Mouse (Mus musculus) midbrain, embryonic 10.5 days (tissue): ENCODE measurements around the gene Ccnl1. TPM values are rescaled to one million over a fixed set of nuclear protein-coding genes. Genes with fewer than 3 reads are reported as not detected.
A peak's percentile ranks its signal among the peaks of the same experiment; 100 is the strongest.

ENCODE experiments used
- DNase-seq: peaks from one replicate; pipeline ENCODE4 v3.0.0-alpha.2; 2017; ENCODE audit warnings: low spot score
- H3K27ac ChIP-seq: fragments of 300-500 bp; sonication (generic); replicated peaks from 2 replicates; pipeline ENCODE4 v1.5.1; 2016; ENCODE audit warnings: mild to moderate bottlenecking
- H3K27me3 ChIP-seq: fragments of 300-500 bp; sonication (generic); 2 replicates; pipeline ENCODE4 v1.6.1; 2016; ENCODE audit warnings: low read depth, mild to moderate bottlenecking; ENCODE audit not compliant: poor library complexity, severe bottlenecking
- H3K36me3 ChIP-seq: fragments of 300-500 bp; sonication (generic); 2 replicates; pipeline ENCODE4 v1.6.1; 2016; ENCODE audit warnings: mild to moderate bottlenecking, moderate library complexity
- H3K4me1 ChIP-seq: fragments of 300-500 bp; sonication (generic); 2 replicates; pipeline ENCODE4 v1.6.1; 2016
- H3K4me3 ChIP-seq: fragments of 300-500 bp; sonication (generic); 2 replicates; pipeline ENCODE4 v1.5.1; 2016; ENCODE audit warnings: mild to moderate bottlenecking, moderate library complexity
- H3K9me3 ChIP-seq: fragments of 300-500 bp; sonication (generic); replicated peaks from 2 replicates; pipeline ENCODE4 v1.6.1; 2016; ENCODE audit warnings: mild to moderate bottlenecking
- WGBS: fragments of 180-500 bp; shearing (Covaris S2); methylation state at CpG from one replicate; pipeline ENCODE4 v1.1.7; 2016; 5-methylcytosine and 5-hydroxymethylcytosine counted together
- polyA plus RNA-seq: library from polyadenylated mRNA; unstranded; fragments of >200 nt; fragmentation: Nextera tagmentation; extraction: Ambion mirVana; gene quantifications from 2 replicates; pipeline ENCODE4 v1.2.1, GENCODE M21; 2016

Gene Ccnl1
- polyA plus RNA-seq, 1 experiment from 2014 or later, result 98.2 TPM

DNA sequence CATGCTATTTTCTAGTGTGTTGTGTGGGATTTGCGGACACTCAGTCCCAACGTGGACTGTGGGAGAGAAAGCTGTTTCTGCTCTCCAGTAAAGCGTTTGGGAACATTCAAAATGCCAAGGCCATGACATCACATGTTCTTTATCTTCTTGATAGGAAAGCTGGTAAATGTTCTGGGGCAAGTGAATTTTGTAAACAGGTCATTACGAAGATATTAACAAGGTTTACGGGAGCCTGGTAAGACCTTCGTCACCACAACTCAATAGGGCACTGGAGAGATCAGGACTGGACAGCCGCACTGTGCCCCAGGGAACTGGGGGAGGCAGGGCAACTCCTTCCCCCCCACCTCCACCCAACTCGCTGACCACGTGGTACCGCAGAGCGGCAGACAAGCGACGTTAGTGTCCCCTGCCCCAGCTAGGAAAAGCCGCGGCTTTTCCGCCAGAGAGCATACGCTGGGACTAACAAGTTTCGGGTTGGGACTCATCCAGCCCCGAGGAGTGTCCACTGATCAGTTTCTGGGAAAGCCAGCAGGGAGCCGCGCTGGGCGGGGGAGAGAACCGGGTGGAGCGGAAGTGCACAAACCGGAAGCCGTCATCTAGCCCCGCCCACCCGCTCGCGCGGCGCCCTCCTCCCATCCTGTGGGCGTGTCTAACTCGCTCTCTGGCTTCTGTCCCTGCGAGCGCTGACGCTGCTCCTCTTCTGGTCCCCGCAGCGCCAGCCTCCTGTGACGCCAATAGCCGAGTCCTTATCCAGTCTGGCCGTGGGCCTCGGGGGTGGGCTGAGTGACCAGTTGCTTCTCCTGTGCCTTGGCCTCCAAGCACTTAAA is 16.4 kb upstream of the Ccnl1 start:
- DNase-seq, result peak; percentile 98
- Histone ChIP-seq H3K4me3 (peak overlapping the region; percentile 62), H3K4me1 (peaks cover 26% of the 10 kb centered on the region), H3K36me3 (no peaks in the 10 kb centered on the region), H3K27ac (peak overlapping the region; percentile 95), H3K9me3 (no peaks in the 10 kb centered on the region), H3K27me3 (no peaks in the 10 kb centered on the region)
- WGBS, result under 1% methylated on average over 43 of the region's 43 CpGs

DNA sequence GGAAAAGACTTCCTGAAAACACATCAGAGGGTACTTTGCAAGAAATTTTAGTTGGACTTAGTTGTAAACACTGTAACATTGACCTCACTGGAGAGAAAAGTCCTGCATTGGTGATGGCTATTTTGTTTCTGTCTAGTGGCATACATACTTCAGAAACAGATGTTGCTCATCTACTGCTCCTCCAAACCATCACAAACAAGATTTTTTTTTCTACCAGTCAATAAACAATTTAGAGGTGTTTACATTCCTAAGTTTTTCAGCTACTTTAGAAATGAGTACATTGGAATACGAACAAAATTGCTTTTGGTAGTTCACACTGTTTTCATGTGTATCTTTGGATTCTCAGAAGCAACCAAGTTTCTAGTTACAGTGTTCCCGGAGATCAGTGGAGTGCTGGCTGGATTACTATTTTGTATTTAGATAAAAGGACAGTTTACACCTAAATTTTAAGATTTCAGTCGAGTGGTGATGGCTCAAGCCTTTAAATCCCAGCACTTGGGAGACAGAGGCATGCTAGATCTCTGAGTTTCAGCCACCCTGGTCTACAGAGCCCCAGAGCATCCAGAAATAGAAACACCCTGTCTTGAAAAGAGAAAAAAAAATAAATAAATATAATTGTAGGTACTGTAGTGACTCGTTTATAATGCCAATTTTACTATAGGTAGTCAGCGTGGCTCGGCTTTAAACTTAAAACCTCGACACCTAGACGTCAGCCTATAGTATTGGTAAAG is 15.6 kb upstream of the Ccnl1 start:
- WGBS, result 48% methylated on average over 8 of the region's 8 CpGs
- Histone ChIP-seq H3K27ac (peak overlapping the region; percentile 95), H3K36me3 (no peaks in the 10 kb centered on the region), H3K4me1 (peaks cover 26% of the 10 kb centered on the region), H3K27me3 (no peaks in the 10 kb centered on the region), H3K9me3 (no peaks in the 10 kb centered on the region), H3K4me3 (peak overlapping the region; percentile 62)
- DNase-seq, result no peak

DNA sequence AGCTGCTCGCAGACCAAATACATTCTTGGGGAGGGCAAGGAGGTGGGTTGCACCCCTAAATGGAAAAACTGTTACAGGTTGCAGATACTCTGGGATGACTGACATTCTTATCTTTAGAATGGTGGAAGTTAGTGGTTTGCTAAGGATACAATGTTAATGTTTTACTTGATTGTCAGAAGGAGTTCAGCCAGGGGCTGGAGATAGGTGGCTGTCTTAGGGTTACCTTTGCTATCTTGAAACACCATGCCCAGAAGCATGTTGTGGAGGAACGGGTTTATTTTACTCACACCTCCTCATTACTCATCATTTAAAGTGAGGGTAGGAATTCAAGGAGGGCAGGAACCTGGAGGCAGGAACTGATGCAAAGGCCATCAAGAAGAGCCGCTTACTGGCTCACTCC is 11.1 kb upstream of the Ccnl1 start:
- Histone ChIP-seq H3K4me3 (no peak overlapping the region), H3K4me1 (peaks cover 9% of the 10 kb centered on the region), H3K27me3 (no peaks in the 10 kb centered on the region), H3K36me3 (no peaks in the 10 kb centered on the region), H3K27ac (no peak overlapping the region), H3K9me3 (no peaks in the 10 kb centered on the region)
- no peak for DNase-seq
- 97% methylated on average over 3 of the region's 3 CpGs for WGBS

DNA sequence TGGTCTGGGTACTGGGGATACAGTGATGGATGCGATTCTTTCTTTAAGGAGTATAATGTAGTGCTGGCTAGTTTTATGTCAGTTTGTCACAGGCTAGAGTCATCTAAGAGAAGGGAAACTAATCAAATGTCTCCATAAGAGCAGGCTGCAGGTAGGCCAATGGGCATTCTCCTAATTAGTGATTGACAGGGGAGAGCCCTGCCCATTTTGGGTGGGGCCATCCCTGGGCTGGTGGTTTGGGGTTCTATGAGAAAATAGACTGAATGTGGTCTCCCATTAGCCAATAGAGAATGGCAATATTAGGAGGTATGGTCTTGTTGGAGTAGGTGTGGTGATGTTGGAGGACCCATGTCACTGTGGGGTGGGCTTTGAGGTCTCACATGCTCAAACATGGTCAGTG is 8.3 kb upstream of the Ccnl1 start:
- Histone ChIP-seq H3K4me1 (no peaks in the 10 kb centered on the region), H3K36me3 (no peaks in the 10 kb centered on the region), H3K27ac (no peak overlapping the region), H3K27me3 (no peaks in the 10 kb centered on the region), H3K9me3 (no peaks in the 10 kb centered on the region), H3K4me3 (no peak overlapping the region)
- WGBS, result 83% methylated on average over 1 of the region's 1 CpGs
- DNase-seq, result no peak

DNA sequence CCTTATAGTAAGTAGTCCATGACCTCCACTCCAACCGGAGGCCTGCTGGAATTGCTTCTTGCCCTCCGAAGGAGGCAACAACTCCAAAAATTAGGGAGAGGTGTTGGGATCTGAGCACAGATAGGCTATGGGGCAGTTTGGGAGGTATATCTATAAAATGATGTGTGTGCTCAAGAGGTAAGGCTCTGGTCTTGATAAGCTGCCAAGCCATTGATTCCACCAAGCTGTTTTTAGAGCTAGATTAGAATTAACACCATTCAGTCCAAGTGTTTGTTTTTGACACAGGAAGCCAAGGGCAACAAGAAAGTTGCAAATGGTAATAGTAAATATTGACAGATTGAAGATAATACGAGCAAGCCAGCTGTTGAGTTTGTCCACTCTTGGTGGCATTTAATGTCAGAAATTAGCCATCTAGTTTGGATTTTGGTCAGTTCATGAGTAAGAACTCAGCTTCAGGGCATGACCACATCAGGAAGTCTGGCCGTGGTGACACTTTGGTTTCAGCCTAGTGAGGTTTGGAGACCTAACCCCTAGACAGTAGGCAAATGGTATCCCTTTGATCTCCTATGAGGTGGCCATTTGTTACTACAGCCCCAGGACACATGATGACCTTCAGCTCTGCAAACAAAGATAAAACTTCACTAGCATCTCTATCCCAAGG is 4.4 kb upstream of the Ccnl1 start:
- 78% methylated on average over 4 of the region's 4 CpGs for WGBS
- peaks cover 12% of the 10 kb centered on the region for H3K4me1 ChIP-seq
- no peak overlapping the region for H3K27ac ChIP-seq
- H3K36me3 ChIP-seq, result no peaks in the 10 kb centered on the region
- H3K4me3 ChIP-seq, result no peak overlapping the region
- H3K27me3 ChIP-seq, result peaks cover 9% of the 10 kb centered on the region; the same call in 1 of the 2 replicates
- no peaks in the 10 kb centered on the region for H3K9me3 ChIP-seq
- no peak for DNase-seq

DNA sequence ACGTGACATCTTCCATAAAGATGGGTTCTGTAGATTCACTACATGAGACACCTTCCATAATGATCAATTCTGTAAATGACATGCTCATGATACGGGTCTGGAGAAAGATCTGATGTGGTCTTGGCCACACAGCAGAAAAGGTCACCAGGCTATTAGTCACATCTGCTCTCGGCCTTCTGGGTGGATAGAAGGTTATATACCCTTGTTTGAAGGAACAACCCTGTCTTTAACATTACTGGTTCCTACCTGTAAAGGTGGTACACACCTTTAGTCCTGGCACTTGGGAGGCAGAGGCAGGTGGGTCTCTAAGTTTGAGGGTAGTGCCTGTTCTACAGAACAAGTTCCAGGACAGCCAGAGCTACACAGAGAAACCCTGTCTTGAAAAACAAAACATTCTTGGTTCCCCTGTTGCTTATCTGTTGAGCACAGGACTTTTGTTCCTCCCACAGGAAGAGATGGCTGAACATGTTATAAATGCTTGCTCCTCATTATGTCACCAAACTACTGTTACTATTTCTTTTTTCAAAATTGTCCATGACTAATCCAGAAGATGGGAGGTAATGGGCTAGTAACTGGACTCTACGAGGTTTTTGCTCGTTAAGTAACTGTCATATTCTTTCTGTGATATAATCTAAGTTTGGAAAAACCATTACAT is 2.4 kb upstream of the Ccnl1 start:
- WGBS, result 93% methylated on average over 5 of the region's 5 CpGs

DNA sequence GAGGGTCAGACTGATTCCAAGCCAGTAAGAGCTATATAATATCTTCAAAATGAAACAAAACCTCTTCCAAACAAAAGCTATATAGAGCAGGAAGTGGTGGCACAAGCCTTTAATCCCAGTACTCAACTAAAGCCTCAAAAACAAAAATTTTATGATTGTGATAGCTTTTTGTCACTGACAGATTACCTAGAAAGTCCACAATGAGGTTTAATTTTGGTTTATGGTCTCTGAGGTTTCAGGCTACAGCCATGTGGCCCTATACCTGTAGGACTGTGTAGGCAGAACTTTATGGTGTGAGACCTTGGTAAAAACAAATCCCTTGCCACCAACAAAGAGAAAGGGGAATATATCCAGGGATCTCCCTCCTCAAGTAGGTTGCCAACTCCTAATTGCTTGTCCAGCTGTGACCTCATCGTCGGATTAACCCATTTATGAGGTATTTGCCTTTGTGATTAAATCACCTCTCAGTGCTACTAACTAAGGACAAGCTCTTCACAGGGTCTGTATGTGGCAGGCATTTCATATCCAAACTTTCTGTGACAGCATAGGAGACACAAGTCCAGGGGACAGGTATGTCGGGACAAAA is 1.5 kb upstream of the Ccnl1 start:
- H3K36me3 ChIP-seq, result peaks cover 24% of the 10 kb centered on the region
- DNase-seq, result no peak
- peaks cover 38% of the 10 kb centered on the region for H3K4me1 ChIP-seq
- H3K9me3 ChIP-seq, result no peaks in the 10 kb centered on the region
- H3K27me3 ChIP-seq, result peaks cover 9% of the 10 kb centered on the region; the same call in 1 of the 2 replicates
- peak overlapping the region; percentile 100 for H3K27ac ChIP-seq
- 66% methylated on average over 3 of the region's 3 CpGs for WGBS
- H3K4me3 ChIP-seq, result peak overlapping the region; percentile 99

More for the DNA sequence above, 2.4 kb upstream of the Ccnl1 start:
- no peak for DNase-seq
- Histone ChIP-seq H3K4me3 (no peak overlapping the region), H3K4me1 (peaks cover 29% of the 10 kb centered on the region), H3K27ac (no peak overlapping the region), H3K36me3 (peaks cover 15% of the 10 kb centered on the region), H3K27me3 (peaks cover 9% of the 10 kb centered on the region; the same call in 1 of the 2 replicates), H3K9me3 (no peaks in the 10 kb centered on the region)

DNA sequence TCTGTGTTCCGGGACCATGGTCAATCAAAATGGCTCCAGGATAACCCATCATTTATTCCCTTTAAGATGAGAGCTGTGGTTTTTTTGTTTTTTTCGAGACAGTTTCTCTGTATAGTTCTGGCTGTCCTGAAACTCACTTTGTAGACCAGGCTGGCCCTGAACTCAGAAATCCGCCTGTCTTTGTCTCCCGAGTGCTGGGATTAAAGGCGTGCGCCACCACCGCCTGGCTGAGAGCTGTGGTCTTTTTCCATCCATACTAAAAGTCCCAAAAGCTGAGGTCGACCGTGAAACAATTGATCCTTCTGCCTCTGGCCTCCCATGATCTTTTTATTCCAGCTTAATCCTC is 764 bp upstream of the Ccnl1 start:
- Histone ChIP-seq H3K36me3 (peaks cover 31% of the 10 kb centered on the region), H3K27ac (peak overlapping the region; percentile 100), H3K4me1 (peaks cover 45% of the 10 kb centered on the region), H3K27me3 (peaks cover 9% of the 10 kb centered on the region; the same call in 1 of the 2 replicates), H3K9me3 (no peaks in the 10 kb centered on the region), H3K4me3 (peak overlapping the region; percentile 99)
- 6% methylated on average over 9 of the region's 9 CpGs for WGBS
- DNase-seq, result peak; percentile 66

DNA sequence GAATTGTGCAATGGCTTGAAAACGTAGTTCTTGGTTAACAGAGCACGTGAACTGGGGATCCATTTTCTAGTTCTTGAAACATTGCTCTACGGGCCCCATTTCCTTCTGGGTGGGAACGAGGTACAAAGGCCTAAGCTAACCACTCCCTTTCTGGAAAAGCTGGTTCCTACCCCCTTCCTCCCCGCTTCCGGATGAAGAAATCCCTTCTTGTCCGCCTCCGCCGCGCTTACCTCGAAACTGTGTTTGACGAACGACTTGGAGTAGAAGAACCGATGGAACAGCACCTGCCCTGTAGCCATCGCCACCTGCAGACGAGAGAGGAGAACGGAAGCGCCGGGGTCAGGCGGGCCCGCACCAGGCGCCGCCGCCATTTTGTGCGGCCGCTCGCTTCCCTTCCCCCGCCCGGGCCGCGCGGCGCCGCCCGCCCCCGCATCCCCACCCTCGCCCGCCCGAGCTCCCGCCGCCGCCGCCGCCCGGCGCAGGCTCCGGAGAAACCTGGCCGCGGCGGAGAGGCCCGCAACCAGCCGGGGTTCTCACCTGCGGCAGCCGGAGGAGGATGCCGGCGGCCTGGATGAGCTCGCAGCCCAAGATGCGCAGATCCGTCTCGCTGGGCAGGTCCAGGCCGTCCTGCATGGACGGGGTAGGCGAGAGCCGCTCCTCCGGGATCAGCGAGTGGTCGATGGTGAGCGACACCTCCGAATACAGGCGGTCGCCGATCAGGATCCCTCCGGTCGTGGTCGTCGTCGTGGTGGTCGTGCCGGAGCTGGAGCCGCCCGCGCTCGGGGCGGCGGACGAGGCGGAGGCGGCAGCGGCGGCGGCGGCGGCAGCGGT is 563 bp downstream of the Ccnl1 start:
- Histone ChIP-seq H3K4me1 (peaks cover 51% of the 10 kb centered on the region), H3K9me3 (no peaks in the 10 kb centered on the region), H3K27me3 (peaks cover 9% of the 10 kb centered on the region; the same call in 1 of the 2 replicates), H3K4me3 (peak overlapping the region; percentile 99), H3K36me3 (peaks cover 44% of the 10 kb centered on the region), H3K27ac (peak overlapping the region; percentile 100)
- under 1% methylated on average over 92 of the region's 94 CpGs for WGBS
- DNase-seq, result peak; percentile 79

DNA sequence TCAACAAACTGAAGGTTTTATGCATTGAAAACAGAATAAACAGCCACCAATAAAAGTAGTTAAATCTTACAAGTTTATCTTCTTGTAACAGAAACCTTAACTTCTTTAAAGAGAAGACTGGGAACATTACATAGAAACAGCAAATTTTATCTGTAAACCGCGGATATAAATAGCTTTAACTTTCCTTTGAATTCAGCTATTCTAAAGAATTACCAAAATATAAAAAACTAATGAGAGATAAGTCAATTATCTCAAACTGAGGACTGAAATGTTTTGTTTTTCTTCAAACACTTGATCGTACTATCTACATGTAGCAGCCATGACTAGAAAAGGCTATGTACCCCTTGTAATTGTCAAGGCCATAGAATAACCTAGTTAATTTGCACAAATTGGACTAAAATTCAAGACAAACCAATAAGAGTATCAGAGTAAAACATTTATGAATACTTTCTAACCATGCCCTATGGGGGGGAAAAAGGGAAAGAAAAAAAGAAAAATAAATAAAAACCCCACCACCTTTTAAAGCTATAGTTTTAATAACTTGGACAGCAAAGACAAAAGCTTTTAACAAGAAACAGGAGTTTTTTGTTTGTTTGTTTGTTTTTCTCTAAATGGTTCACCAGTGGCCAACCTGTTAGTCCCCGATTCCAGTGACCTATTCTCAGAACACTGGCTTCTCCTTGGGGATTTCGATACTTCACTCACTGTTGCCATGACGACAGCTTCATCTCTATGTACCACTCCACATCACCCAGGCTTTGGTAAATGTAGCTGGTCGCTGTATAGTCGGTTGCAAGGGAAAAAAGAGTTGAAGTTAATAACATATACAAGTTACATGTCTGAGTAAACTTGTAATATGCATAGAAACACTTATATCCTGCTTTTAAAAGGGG is 3.3 kb downstream of the Ccnl1 start:
- Histone ChIP-seq H3K4me1 (peaks cover 50% of the 10 kb centered on the region), H3K27me3 (no peaks in the 10 kb centered on the region), H3K4me3 (peak overlapping the region; percentile 16; the same call in 1 of the 2 replicates), H3K9me3 (no peaks in the 10 kb centered on the region), H3K27ac (no peak overlapping the region), H3K36me3 (peaks cover 72% of the 10 kb centered on the region)
- WGBS, result 60% methylated on average over 8 of the region's 8 CpGs
- DNase-seq, result peak; percentile 36
